14 mouse cellular contexts compared by ENCODE assay signal in genomic region chr8:120351332-120352071, GRCm38 (mm10).
DNase-seq lines count a peak whose midpoint lies in the region; ATAC-seq lines count a peak whose summit lies in the region.
"Had no signal": no experiment of that assay in that cellular context is flagged by ENCODE, and none has a peak within 500 bp of the region (broad histone marks: within the 10 kb centered on the region; RNA-seq: fewer than 3 reads in every experiment).

No protein-coding gene starts in this region.

- no peaks in the 10 kb centered on the region for H3K36me3 ChIP-seq in hindbrain, embryonic 12.5 days
- H3K36me3 ChIP-seq in hindbrain, embryonic 13.5 days: no peaks in the 10 kb centered on the region
- no peaks in the 10 kb centered on the region for H3K36me3 ChIP-seq in neural tube, embryonic 11.5 days (ENCODE audit: control insufficient read depth, insufficient read depth, low read length)
- no peaks in the 10 kb centered on the region for H3K36me3 ChIP-seq in kidney, embryonic 16.5 days (ENCODE audit: insufficient read depth, low read length)
- H3K36me3 ChIP-seq in neural tube, embryonic 13.5 days: no peaks in the 10 kb centered on the region
- no peaks in the 10 kb centered on the region for H3K36me3 ChIP-seq in embryonic facial prominence, embryonic 10.5 days (replicated peaks)

- peaks cover 5% of the 10 kb centered on the region; the same call in 1 of the 2 replicates for H3K27me3 ChIP-seq in hindbrain, embryonic 12.5 days
- H3K27me3 ChIP-seq in hindbrain, embryonic 13.5 days: no peaks in the 10 kb centered on the region
- no peaks in the 10 kb centered on the region for H3K27me3 ChIP-seq in neural tube, embryonic 11.5 days (ENCODE audit: control insufficient read depth, insufficient read depth, low read length)
- H3K27me3 ChIP-seq in kidney, embryonic 16.5 days (ENCODE audit: insufficient read depth, low read length): no peaks in the 10 kb centered on the region
- H3K27me3 ChIP-seq in neural tube, embryonic 13.5 days: no peaks in the 10 kb centered on the region
- H3K27me3 ChIP-seq in embryonic facial prominence, embryonic 10.5 days (replicated peaks; ENCODE audit: low read depth, poor library complexity, severe bottlenecking): peaks cover 37% of the 10 kb centered on the region

- no peaks in the 10 kb centered on the region for H3K9me3 ChIP-seq in hindbrain, embryonic 12.5 days (replicated peaks)
- no peaks in the 10 kb centered on the region for H3K9me3 ChIP-seq in hindbrain, embryonic 13.5 days
- no peaks in the 10 kb centered on the region for H3K9me3 ChIP-seq in neural tube, embryonic 11.5 days (ENCODE audit: control insufficient read depth, low read length)
- no peaks in the 10 kb centered on the region for H3K9me3 ChIP-seq in kidney, embryonic 16.5 days (ENCODE audit: low read length)
- H3K9me3 ChIP-seq in neural tube, embryonic 13.5 days: no peaks in the 10 kb centered on the region
- no peaks in the 10 kb centered on the region for H3K9me3 ChIP-seq in embryonic facial prominence, embryonic 10.5 days

- H3K4me3 ChIP-seq in hindbrain, embryonic 12.5 days: no peak overlapping the region
- no peak overlapping the region for H3K4me3 ChIP-seq in hindbrain, embryonic 13.5 days
- H3K4me3 ChIP-seq in neural tube, embryonic 11.5 days (ENCODE audit: low read depth, low read length): no peak overlapping the region
- no peak overlapping the region for H3K4me3 ChIP-seq in kidney, embryonic 16.5 days (ENCODE audit: low read length)
- no peak overlapping the region for H3K4me3 ChIP-seq in neural tube, embryonic 13.5 days
- H3K4me3 ChIP-seq in embryonic facial prominence, embryonic 10.5 days: no peak overlapping the region
- H3K4me3 ChIP-seq: myocyte had no signal

- H3K4me1 ChIP-seq in hindbrain, embryonic 12.5 days: peaks cover 88% of the 10 kb centered on the region
- H3K4me1 ChIP-seq in hindbrain, embryonic 13.5 days (replicated peaks): peaks cover 89% of the 10 kb centered on the region
- H3K4me1 ChIP-seq in neural tube, embryonic 11.5 days (ENCODE audit: control insufficient read depth, insufficient read depth, low read length): peaks cover 75% of the 10 kb centered on the region
- H3K4me1 ChIP-seq in kidney, embryonic 16.5 days (ENCODE audit: insufficient read depth, low read length): peaks cover 74% of the 10 kb centered on the region
- H3K4me1 ChIP-seq in neural tube, embryonic 13.5 days (replicated peaks): peaks cover 94% of the 10 kb centered on the region
- peaks cover 92% of the 10 kb centered on the region for H3K4me1 ChIP-seq in embryonic facial prominence, embryonic 10.5 days

- no peak overlapping the region for H3K9ac ChIP-seq in hindbrain, embryonic 12.5 days
- no peak overlapping the region for H3K9ac ChIP-seq in hindbrain, embryonic 13.5 days
- H3K9ac ChIP-seq in neural tube, embryonic 11.5 days (ENCODE audit: low read length): no peak overlapping the region
- no peak overlapping the region for H3K9ac ChIP-seq in kidney, embryonic 16.5 days (replicated peaks; ENCODE audit: low read length)
- H3K9ac ChIP-seq in neural tube, embryonic 13.5 days: no peak overlapping the region

- no peak for ATAC-seq in hindbrain, embryonic 12.5 days (ENCODE audit: low FRiP score)
- ATAC-seq in hindbrain, embryonic 13.5 days (ENCODE audit: low FRiP score): no peak
- ATAC-seq in neural tube, embryonic 11.5 days (ENCODE audit: insufficient read depth, low FRiP score, low TSS enrichment): no peak
- no peak for ATAC-seq in kidney, embryonic 16.5 days (ENCODE audit: low FRiP score, low TSS enrichment)
- no peak for ATAC-seq in neural tube, embryonic 13.5 days (ENCODE audit: low read depth)

- DNase-seq in neural tube, embryonic 11.5 days (ENCODE audit: low spot score): no peak
- no peak for DNase-seq in neural tube, embryonic 10.5 days (ENCODE audit: extremely low spot score, low spot score)
- no peak for DNase-seq in layer of hippocampus, adult 9-11 months
- no peak for DNase-seq in embryonic facial prominence, embryonic 10.5 days (ENCODE audit: low spot score)
- DNase-seq: adrenal gland, adult 8-10 months; cerebellum, adult 11 months; heart, adult 11 months; heart, postnatal 36 days; lung, adult 18-20 months had no signal

- peak overlapping the region; percentile 3; the same call in 1 of the 2 replicates for H3K27ac ChIP-seq in hindbrain, embryonic 12.5 days
- no peak overlapping the region for H3K27ac ChIP-seq in hindbrain, embryonic 13.5 days
- H3K27ac ChIP-seq in neural tube, embryonic 11.5 days (ENCODE audit: low read depth, low read length): peak overlapping the region; percentile 35; the same call in 1 of the 2 replicates
- H3K27ac ChIP-seq in kidney, embryonic 16.5 days (ENCODE audit: low read length): peak overlapping the region; percentile 50; the same call in 1 of the 2 replicates
- H3K27ac ChIP-seq in neural tube, embryonic 13.5 days (replicated peaks): peak overlapping the region; percentile 50; the same call in 1 of the 2 replicates
- no peak overlapping the region for H3K27ac ChIP-seq in embryonic facial prominence, embryonic 10.5 days (replicated peaks)

- no peak overlapping the region for H3K4me2 ChIP-seq in hindbrain, embryonic 12.5 days (replicated peaks)
- no peak overlapping the region for H3K4me2 ChIP-seq in hindbrain, embryonic 13.5 days
- no peak overlapping the region for H3K4me2 ChIP-seq in neural tube, embryonic 11.5 days (ENCODE audit: low read depth)
- H3K4me2 ChIP-seq in kidney, embryonic 16.5 days (replicated peaks; ENCODE audit: low read depth, low read length): no peak overlapping the region
- no peak overlapping the region for H3K4me2 ChIP-seq in neural tube, embryonic 13.5 days

- WGBS in hindbrain, embryonic 12.5 days: 68% methylated on average over 7 of the region's 7 CpGs
- WGBS in hindbrain, embryonic 13.5 days: 67% methylated on average over 7 of the region's 7 CpGs
- 61% methylated on average over 7 of the region's 7 CpGs for WGBS in neural tube, embryonic 11.5 days
- WGBS in kidney, embryonic 16.5 days: 24% methylated on average over 7 of the region's 7 CpGs
- 58% methylated on average over 7 of the region's 7 CpGs for WGBS in neural tube, embryonic 13.5 days
- WGBS in embryonic facial prominence, embryonic 10.5 days: 70% methylated on average over 7 of the region's 7 CpGs

Comparison
In these comparisons a context has a peak if more than half of its experiments do, and no peak if none do; other contexts are left out.
1. H3K27ac ChIP-seq: peak in hindbrain, embryonic 12.5 days (single experiment), neural tube, embryonic 11.5 days (single experiment), kidney, embryonic 16.5 days (single experiment) and neural tube, embryonic 13.5 days (single experiment); none in hindbrain, embryonic 13.5 days (single experiment) and embryonic facial prominence, embryonic 10.5 days (single experiment).